Mouse (Mus musculus): ENCODE results near the gene Spaca9.

DNA sequence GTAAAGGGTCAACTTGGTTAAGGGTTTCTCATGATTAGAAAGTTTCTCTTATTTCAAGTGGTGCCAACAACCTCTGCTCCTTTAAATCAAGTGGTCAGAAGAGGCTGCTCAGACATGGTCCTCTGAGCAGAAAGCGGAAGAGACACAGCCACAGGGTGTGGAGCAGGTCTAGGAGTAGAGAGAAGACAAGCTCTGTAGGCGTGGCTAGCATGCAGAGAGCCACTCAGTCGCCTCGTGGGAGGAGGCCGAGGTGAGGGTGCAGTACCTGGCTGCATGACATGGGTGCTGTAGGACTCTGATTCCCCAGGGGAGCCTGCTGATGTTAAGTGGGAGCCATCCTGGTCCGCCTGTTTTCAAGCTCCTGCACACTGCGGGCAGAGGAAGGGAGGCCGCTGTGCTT lies 43.3 kb downstream of the Spaca9 start:
- no peak for TF ChIP-seq CTCF (IDR thresholded peaks at IDR 0.05; ENCODE audit: control insufficient read depth, insufficient read depth, insufficient replicate concordance, low read depth, low read length)
- TF ChIP-seq POLR2A (IDR thresholded peaks at IDR 0.05; ENCODE audit: control insufficient read depth, low read depth, low read length), result no peak

All from testis, adult 2 months (tissue).